Mouse (Mus musculus) forelimb bud, embryonic 11.5 days (tissue): ENCODE results near the gene a.

Experiments used
- DNase-seq: peaks from one replicate; pipeline ENCODE4 v3.0.0-alpha.2; 2012; ENCODE audit warnings: low read depth, low spot score

The a gene

DNA sequence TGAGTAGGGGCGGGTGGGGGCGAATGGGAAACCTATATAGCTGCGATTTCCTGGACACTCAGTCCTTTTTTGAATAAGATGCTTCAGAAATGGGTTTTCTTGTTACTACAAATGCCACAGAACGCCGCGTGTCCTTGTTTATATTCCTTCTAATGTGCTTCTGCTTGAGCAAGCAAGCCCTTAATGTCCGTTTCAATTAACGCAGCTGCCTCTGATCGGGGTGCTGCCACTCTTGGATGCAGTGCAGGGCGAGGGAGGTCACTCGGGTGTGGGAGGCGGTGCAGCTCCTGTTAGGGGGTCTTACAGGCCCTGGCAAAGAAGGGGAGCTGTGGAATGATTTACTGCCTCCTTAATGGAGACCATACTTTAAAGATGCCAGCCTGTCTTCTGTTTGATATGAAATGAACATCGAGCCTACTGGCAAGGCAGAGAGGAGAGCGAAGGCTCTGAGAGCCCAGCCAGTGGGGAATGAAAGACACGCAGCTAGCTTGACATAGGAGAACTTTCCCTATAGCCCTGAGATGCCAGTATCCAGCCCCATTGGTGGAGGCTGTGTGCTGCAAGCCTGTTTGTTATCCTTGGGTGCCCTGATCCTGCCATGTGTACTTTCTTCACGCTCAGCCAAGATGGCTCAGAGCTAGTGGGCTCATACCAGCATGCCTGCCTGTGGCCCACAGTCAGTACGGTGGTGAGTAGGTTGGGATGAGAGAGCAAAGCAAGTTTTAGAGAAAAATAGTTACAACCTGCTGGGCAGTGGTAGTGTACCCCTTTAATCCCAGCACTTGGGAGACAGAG is 8.1 kb upstream of the a start:
- no peak for DNase-seq

DNA sequence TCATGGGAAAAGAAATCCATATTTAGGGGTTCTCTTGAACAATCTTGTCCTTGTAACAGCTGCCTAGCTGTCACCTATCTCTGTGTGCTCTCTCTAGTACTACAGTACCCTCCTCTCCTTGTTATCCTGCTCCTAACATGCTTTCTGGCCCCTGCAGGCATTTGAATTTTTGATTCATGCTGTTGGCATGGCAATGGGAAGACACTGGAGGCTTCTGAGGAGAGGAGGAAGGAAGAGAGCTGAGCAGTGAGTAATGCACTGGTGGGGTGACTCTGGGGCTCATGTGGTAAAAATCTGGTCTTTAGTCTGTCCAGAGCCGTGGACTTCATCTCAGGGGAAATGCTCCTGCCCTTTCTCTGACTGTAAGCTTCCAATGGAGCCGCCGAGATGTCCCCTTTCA is 5.9 kb upstream of the a start:
- DNase-seq: no peak

DNA sequence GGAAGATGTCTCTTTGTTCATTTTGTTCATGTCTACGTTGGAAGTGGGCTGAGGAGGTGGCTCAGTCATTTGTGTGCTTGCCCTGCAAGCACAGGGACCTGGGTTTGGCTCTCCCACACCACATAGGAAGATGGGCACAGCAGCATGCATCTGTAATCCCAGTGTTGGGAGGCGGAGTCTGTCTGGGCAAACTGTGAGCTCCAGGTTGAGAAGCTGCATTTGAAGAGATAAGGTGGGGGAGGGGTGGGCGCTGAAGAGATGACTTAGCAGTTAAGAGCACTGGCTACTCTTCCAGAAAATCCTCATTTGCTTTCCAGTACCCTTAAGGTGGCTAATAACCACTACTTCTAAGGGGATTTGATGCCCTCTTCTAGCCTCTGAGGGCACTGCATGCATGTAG is 5.0 kb upstream of the a start:
- DNase-seq: no peak

DNA sequence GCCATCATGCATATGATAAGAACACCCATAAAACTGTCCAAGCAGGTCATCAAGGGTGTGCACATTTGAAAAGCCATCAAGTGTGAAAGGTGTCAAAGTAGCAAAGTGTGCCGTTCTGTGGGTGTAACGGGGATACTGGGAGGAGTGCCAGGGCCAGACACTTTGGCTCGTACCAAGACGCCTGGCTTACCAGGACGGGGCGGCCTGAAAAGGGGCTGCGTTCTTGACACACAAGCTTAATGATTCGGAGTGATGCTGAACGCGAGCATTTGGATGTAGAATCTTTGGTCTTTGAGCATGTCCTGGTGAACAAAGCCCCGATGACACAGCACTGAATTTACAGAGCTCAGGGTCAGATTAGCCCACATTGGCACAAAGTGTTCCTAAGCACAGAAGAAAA is 4.4 kb upstream of the a start:
- DNase-seq: no peak

DNA sequence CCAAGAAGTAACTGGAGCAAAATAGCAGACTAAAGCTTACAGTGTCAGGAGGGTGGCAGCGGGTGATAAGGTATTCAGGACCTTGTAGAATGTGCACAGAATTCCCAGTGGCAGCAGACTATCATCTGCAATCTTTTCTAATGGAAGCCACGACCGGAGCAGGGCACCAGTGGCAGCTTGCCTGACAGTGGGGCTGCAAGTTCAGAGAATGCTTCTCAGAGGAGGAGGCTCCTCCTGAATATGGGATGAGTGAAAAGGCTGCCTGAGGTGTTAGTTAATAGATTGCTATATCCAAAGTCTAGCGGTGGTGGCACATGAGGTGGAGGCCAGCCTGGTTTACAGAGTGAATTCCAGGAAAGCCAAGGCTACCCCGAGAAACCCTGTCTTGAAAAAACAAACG is 1.8 kb upstream of the a start:
- DNase-seq: no peak

DNA sequence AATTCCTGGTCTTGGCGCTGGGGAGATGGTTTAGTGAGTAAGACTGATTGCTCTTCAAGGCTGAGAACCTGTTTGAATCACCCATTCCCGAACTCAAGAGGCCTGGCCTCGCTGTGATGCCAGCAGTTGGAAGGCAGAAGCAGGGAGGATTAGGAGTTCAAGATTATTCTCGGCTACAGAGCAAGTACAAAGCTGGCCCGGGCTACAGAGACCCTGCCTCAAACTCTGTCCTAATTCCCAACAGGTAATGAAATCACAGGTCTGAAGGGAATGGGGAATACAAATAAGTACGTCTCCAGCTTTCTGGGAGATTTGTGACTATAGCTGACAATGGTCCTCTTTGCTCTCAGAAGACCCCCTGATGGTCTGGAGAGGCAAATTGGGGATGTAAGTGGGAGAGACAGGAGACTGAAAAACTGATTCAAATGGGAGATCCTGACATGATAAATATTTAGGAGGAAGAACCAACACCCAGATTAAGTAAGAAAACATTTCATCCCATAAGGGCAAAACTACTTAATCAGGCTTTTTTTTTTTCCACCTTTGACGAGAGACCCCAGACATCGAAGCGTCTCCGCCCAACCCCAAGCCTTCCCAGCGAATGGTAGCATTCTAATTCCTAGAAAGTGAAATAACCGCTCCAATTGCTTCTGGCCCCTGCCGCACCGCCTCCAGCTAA is 1.1 kb upstream of the a start:
- no peak for DNase-seq

DNA sequence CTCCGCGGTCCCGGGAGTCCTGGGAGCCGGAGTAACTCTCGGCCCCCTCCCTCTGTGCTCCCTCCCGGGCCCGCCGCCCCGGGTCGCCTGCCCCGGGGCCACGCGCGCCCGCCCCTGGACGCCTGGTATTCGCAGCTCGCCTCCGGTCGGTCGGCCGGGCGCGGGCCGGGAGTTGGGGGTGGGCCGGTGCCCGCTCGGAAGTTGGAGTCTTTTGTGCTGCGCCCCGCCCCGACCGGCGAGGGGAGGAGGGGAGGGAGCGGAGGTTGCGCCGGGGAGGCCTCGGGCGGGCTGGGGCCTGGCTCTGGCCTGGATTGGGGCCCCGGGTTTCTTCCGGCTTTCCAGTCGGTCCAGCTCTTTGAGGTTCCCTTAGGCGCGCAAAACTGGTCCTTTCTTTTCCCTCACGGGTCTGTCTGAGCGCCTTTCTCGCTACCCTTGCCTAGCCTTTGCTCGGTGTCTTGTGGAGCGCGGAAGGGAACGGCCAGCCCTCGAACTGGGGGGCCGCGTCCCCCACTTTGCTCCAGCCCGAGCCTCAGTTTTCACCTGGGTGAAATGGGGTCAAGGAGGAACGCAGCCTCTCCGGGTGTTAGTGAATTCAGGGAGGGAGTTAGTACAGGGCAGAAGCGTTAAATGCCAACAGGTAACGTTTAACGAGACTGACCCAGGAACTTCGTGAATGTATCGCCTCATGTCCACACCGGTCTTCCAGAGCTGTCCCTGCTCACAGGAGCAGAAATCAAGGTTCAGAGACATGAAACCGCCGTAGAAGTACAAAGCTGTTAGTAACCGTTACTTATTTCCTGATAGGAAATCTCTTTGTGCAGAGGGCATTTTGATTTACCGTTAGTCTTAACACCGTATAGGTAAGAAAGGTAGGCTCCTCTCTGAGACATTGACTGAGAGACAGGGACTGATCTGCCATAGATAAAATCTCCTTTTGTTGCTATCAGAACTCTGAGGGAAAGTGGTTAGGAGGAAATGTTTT is 750 bp downstream of the a start:
- peak; percentile 42 for DNase-seq

DNA sequence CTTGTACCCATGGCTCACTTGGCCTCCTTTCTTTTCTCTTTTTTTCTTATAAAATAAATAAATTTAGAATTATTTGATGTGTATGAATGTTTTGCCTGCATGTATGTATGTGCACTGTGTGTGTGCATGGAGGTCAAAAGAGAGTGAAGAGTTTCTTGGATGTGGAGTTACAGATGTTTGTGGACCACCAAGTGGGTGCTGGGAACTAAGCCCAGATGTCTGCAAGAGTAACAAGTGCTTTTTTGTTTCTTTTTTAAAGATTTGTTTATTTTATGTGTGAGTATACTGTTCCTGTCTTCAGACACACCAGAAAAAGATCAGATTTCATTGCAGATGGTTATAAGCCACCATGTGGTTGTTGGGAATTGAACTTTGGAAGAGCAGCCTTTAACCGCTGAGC is 12.2 kb downstream of the a start:
- no peak for DNase-seq

DNA sequence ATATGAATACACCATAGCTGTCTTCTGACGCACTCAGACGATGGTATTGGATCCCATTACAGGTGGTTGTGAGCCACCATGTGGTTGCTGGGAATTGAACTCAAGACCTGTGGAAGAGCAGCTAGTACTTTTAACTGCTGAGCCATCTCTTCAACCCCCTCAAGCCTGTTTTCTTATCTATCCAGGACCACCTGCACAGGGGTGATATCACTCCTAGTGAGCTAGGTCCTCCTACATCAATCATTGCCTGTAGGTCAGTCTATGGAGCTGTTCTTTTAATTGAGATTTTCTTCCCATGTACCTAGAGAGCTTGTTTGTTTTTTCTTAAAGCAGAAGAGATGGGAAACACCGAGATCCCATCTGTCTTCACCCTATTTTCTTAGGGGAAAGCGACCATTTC is 12.6 kb downstream of the a start:
- DNase-seq: no peak

DNA sequence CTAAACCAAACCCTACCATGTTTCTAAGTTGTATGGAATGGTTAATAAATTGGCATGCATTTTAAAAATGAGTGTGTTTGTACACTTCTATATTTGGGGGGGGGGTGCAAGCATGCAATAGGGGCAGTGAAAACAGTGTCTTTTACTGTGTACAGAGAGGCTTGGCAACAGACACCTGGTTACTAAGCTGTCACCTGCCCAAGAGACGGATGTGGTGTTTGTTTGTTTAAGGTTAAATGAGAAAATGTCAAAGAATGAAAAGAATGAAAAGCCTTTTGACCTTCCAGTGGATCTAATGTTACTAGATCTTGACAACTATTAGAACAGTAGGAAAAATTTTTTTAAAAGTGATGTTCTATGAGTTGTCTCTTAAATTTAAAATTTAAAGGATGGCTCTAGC is 16.5 kb downstream of the a start:
- no peak for DNase-seq

DNA sequence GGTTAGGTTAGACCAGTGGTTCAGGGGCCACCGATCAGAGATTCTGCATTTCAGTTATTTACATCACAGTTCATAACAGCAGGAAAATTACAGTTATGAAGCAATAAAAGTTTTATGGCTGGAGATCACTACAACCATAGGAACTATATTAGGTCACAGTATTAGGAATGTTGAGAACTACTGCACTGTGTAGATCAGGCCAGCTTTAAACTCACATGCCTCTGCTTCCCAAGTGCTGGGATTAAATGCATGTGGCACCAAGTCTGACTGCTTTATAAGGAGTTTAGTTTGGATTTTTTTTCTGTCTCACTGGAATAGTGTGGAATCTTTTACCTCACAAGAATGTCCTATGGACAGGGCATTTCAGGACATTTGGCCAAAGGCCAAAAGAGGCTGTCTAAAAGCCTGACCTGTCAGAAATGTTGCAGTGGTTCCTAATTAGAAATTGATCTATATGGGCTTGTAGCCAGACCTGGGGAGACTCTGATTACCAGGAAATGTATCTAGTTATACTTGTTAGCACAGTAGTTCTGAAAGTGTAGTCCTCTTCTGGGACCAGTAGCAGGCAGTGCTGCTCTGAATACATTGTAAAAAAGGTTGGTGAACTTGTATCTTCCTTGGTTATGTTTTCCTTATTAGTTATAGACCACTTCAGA is 18.0 kb downstream of the a start:
- no peak for DNase-seq

DNA sequence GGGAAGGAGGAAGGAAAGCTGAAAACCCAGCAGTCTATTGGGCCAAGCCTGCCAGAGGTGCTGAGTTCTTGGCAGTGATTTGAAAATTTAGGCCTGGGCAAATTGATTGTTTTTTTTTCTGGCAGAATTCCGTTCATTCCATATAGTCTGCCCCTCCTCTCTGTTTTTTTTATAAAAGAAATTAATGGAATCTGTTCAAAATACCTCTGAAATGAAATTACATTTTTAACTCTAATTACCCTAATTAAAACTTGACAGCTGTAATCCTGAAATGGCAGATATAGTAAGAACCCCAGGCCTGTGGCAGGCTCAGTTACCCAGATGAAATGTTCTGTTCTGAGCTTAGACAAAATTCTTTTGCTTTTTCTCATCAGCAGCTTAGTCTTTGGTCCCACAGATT is 19.6 kb downstream of the a start:
- no peak for DNase-seq

DNA sequence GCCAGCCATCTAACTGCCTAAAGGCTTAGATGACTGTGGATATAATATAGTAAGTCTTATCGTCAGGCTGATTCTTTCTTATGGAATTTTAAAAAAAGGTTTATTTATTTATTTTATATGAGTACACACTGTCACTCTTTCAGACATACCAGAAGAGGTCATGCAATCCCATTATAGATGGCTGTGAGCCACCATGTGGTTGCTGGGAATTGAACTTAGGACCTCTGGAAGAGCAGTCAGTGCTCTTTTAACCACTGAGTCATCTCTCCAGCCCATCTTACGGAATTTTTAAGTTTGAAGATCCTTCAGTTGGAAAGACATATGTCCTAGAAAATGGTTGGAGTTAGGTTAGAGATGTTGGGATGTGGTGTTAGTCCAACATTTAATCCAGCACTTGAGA is 22.2 kb downstream of the a start:
- DNase-seq: no peak

DNA sequence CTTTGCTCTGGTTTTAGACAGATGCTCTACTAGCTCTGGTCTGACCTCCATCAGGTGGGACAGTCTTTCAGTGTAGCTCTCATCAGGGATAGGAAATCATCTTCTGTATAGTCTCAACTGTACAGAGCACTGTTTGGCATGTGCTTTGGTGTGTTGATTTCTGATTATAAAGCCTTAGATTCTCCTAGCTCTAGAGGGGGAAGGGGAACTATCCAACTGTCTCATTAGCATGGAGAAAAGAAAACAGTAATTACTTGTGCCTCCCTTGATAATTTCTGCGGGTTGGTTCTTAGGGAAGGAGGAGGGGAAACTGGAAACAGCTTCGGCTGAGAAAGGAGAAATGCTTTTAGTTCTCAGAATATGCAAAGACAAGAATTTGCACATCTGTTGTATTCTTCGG is 25.9 kb downstream of the a start:
- no peak for DNase-seq

DNA sequence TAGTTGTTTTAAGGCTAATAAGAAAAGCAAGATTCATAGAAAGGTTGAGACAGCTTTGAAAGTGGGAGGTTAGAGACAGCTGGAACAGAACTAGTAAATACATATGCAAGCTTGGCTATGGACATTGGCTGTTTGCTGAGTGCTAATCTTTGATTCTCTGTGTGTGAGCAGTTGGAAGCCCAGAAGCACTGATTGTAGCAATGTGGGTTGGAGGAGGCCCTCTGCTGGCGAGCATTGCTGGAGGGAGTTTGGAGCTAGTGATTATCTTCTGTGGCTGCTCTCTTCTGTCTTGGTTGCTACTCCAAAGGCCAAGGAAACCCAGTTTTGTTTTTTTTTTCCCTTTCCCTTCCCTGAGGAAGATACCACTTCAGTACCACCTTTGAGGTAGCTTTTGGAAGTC is 26.6 kb downstream of the a start:
- DNase-seq: no peak

DNA sequence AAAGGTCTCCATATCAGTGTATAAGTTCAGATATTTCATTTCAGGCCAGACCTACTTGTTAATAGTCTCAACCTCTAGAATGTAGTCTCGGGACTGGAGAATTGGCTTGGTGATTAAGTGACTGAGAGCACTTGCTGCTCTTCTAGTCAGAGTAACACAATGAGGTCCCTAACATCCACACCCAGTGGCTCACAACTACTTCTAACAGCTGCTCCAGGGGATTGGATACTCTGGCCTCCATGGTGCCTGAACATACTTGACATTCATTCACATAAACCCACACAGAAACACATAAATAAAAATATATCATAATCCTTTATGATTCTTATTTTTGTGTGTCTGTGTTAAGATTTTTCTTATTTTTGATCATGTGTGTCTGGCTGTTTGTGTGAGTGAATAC is 27.4 kb downstream of the a start:
- no peak for DNase-seq

DNA sequence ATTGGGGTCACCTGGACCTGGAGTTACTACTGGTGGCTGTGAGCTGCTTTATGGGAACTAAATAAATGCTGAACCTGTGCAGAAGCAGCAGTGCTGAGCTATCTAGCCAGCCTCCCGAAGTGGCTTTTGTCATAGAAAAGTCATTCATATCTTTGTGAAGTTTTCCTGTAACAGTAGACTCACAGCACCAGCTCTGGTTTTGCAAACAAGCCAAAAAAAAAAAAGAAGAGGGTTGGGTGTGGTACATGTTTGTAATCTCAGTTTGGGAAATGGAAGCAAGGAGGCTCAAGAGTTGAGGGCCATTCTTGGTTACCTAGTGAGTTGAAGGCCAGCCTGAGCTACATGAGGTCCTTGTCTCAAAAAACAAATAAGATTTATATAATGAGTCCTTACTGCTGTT is 29.1 kb downstream of the a start:
- DNase-seq: no peak

DNA sequence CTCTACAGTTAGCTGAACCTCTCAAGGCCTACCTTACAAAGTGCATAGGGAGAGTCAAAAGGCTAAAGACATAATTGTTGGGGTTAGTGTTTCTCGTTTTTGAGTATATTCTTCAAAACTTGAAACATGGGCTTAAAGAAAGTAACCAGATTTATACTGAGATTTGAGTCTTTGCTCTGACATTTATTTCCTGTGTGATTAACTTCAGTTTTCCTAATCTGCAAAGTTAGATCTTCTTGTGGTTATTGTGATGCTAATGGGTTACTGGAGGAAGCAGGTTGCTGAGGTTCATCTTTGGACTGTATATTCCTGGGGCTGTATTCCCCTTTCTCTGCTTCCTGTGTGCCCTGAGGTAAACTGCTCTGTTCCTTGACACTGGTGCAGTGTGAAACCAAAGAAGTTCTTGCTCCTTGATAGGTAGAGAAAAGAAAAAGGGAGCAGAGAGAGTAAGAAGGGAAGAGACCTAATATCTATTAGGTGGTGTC is 34.9 kb downstream of the a start:
- no peak for DNase-seq

DNA sequence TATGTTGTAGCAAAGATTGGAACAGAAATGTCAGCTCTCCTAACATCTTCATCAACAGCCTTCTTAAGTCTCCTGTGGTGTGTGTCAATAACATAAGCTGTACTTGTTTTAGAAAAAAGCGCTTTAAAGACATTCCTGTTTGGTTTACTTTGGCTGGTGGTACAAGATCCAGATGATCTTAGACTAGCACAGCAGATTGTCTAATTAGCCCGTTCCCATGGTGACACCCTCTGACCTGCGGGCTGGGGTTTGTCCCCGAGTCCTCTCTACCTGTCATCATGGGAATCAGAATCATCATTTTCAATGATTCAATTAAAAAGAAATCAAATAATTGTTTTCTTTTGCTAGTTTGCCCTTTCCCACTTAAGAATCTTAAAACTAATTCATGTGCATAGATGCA is 36.3 kb downstream of the a start:
- no peak for DNase-seq

DNA sequence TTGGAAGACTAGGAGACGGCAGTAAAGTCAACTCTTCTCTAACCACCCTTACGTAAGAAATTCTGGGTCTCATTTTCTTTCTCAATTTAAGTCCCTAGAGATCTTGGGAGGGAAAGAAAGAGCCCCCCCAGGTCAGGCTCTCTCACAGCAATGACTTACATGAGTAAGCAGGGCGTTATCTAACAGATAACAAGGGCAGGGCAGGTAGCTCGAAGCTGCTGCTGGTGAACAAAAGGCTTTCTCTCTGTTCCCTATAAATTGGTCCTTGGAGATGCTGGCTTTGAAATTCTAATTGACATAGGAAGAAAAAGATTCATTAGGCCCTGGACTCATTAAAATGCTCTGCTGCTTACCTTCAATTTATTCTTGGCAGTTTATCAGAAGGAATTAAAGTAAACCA is 41.3 kb downstream of the a start:
- DNase-seq: no peak

DNA sequence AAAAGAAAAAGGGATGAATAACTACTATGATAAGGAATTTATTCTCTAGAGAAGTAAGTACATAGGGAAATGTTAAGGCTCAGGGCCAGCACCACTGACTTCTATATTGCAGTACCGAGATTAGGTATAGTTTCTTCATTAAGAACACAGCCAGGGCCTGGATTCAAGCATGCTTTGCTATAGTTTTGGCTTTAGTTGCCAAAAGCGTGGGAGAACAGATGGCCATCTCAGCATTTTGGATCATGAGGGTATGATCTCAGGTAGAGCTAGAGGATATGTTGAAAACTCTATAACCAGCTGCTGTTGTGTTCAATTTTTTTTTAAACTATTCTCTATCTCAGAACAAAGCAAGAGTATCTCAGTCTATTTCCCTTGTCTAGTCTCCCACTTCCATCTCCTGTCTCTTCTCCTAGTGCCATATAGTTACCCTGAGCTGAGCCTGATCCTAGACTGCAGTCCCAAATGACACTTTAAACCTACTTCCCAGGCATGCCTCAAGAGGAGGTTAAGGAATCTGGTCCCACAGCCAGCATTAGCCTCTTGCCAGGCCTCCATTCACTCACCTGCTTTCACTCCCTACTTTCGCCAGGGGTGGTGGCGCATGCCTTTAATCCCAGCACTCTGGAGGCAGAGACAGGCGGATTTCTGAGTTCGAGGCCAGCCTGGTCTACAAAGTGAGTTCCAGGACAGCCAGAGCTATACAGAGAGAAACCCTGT is 43.1 kb downstream of the a start:
- no peak for DNase-seq
